Mouse (Mus musculus): ENCODE measurements around the gene Helb. TPM values are rescaled to one million over a fixed set of nuclear protein-coding genes. Genes with fewer than 3 reads are reported as not detected.

The Helb gene
- polyA plus RNA-seq, 1 experiment from 2014 or later: 2.9 TPM

DNA sequence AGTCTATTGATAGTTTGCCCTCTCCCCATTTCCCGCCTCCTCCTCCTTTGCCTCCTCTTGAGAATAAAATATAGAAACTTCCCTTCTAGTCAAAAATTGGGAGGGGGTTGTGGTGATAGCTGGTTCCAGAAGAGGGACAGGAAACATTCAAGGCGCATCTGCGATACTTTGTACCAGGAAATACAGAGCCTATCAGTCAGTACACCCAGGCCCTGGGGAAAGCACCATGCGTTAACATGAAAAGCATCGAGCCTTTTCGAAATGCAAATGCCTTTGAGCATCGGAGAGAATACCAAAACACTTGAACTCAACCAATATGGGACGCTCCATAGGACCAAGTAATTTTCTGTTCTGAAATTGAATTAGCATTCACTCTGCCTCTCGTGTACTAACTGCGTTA, 46.5 kb downstream of the Helb start:
- ATAC-seq (ENCODE audit: low FRiP score): no peak
- Histone ChIP-seq H3K27me3 (no peaks in the 10 kb centered on the region), H3K27ac (no peak overlapping the region), H3K36me3 (peaks cover 15% of the 10 kb centered on the region; the same call in 1 of the 2 replicates), H3K9me3 (no peaks in the 10 kb centered on the region), H3K4me1 (replicated peaks) (peaks cover 7% of the 10 kb centered on the region), H3K9ac (no peak overlapping the region), H3K4me2 (no peak overlapping the region), H3K4me3 (no peak overlapping the region)
- 80% methylated on average over 10 of the region's 10 CpGs for WGBS

DNA sequence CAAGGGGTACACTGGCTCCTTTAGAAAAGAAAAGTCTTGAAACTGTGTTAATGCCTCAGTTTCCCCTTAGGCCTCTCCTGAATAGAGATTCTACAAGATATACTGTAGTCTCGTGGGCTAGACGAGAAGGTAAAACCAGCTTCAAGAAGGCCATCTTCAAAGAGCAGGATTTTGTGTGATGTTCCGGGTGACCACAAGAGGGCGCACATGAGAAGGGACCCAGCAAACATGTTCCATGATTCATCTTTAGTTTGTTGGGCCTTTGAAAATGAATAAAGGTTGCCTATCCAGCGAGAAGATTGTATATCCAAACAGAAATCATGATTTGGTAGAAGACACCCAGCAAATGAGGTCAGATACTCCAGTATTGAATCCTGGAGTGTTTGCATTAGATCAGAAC, 48.4 kb downstream of the Helb start:
- ATAC-seq (ENCODE audit: low FRiP score): no peak
- Histone ChIP-seq H3K27ac (no peak overlapping the region), H3K27me3 (no peaks in the 10 kb centered on the region), H3K4me2 (no peak overlapping the region), H3K36me3 (peaks cover 15% of the 10 kb centered on the region; the same call in 1 of the 2 replicates), H3K4me3 (no peak overlapping the region), H3K4me1 (replicated peaks) (peaks cover 7% of the 10 kb centered on the region), H3K9ac (no peak overlapping the region), H3K9me3 (no peaks in the 10 kb centered on the region)
- 30% methylated on average over 5 of the region's 5 CpGs for WGBS

DNA sequence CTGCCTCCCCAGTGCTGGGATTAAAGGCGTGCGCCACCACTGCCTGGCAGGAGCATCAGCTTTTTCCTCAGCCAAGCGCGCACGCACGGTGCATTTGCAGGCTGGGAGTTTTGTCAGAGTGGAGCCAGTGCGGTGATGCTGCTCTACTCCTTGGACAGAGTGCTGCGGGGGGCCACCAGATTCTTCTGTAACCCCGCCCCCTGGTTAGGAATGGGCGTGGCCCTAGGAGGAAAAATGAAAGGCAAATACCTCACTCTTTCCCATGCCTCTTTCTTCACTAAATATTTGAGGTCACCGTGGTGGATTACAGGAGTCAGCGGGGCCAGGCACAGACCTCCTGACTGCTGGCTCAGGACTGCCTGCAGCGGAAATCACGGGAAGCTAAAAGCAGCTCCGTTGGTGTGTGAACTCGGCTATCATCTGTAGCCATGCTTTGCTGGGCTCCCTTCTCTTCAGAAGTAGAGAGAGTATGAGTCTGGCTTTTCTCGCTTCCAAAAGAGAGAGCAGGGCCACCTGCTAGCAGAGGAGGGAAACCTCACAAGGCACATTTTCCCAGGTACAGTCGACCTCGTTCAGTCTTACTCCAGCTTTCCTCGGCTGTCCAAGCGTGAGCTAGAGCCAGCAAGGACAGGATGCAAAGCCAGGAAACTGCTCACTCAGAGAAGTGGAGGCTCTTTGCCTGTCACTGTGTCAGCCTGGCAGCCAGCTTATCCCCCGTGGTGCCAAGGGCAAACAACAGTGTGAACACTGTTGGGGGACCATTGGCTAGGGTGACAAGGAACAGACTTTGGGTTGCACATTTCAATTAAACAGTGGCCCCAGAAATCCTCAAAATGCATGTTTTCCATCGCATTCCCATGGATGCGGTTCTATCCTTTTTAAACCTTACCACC, 51.3 kb downstream of the Helb start:
- WGBS: 84% methylated on average over 24 of the region's 24 CpGs
- Histone ChIP-seq H3K9me3 (no peaks in the 10 kb centered on the region), H3K4me2 (no peak overlapping the region), H3K9ac (no peak overlapping the region), H3K4me1 (replicated peaks) (peaks cover 7% of the 10 kb centered on the region), H3K36me3 (peaks cover 16% of the 10 kb centered on the region), H3K27ac (no peak overlapping the region), H3K27me3 (no peaks in the 10 kb centered on the region), H3K4me3 (no peak overlapping the region)
- no peak for ATAC-seq (ENCODE audit: low FRiP score)

DNA sequence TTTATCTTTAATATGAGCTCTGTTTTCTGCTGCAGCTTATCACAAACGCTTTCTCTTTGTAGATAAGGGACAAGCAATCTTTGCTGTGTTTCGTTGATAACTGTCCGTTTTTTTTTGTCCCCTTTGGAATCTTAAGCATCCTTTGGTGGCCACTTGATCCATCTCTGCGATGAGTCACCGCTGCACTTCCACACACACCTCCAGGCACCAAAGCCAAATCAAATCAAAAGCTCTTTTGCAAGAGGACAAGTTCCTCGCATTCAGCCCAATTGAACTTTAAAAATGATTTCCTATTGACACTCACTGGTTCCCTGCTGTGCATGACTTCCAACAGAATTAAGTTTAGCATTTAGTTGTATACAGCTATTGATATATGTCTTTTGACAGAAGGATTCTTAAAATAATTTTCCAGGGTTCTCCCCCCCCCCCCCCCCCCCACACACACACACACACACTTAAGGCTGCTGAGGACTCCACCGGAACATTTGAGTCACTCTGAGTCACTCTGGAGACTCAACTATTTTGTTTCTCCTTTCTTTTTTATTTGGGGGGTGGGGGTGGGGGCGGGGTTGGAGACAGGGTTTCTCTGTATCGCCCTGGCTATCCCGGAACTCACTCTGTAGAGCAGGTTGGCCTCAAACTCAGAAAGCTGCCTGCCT, 52.1 kb downstream of the Helb start:
- Histone ChIP-seq H3K36me3 (peaks cover 20% of the 10 kb centered on the region), H3K27me3 (no peaks in the 10 kb centered on the region), H3K9me3 (no peaks in the 10 kb centered on the region), H3K4me1 (replicated peaks) (peaks cover 7% of the 10 kb centered on the region), H3K4me3 (no peak overlapping the region), H3K4me2 (no peak overlapping the region), H3K9ac (no peak overlapping the region), H3K27ac (no peak overlapping the region)
- WGBS: 85% methylated on average over 10 of the region's 10 CpGs
- no peak for ATAC-seq (ENCODE audit: low FRiP score)

DNA sequence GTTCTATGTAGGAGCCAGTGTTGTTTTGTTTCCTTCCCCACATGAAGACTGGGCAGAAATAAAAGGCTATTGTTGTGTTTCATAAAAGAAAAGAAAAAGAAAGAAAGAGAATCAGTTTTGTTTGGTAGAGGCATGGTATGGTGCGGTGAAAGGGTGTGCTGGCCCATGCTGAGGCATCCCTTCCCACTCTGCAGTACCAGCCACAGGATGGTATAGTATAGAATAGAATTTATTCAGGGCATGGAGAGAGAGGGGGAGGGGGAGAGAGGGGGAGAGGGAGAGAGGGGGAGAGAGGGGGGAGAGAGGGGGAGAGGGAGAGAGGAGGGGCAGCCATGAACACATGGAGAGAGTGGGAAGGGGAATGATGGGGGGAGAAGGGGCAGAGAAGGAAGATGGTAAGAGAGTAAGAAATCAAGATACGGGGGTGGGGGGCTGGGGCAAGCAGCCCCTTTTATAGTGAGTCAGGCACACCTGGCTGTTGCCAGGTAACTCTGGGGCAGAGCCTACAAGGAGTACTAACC, 68.0 kb downstream of the Helb start:
- Histone ChIP-seq H3K36me3 (peaks cover 9% of the 10 kb centered on the region), H3K9me3 (no peaks in the 10 kb centered on the region), H3K27ac (no peak overlapping the region), H3K4me1 (replicated peaks) (no peaks in the 10 kb centered on the region; the same call in 1 of the 2 replicates), H3K4me3 (no peak overlapping the region), H3K27me3 (no peaks in the 10 kb centered on the region), H3K9ac (no peak overlapping the region), H3K4me2 (no peak overlapping the region)
- WGBS: 36% methylated on average over 2 of the region's 2 CpGs
- ATAC-seq (ENCODE audit: low FRiP score): peak; percentile 68

DNA sequence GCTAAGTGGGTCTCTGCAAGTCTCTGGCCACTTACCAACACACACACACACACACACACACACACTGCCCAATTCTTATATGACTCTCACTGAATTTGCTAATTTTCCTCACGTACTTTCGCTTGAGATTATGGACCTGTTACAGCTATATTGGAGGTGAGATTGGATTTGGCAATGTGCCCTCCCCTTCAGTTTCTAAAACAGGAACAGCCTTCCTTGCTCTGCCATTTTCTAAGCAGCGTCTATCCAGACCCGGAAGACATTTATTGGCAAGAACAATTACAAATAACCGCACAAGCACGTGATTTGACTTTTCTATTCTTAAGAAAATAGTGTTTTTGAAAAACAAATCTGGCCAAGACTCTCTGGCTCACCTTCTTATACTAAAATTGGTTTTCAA, 68.5 kb downstream of the Helb start:
- Histone ChIP-seq H3K27me3 (no peaks in the 10 kb centered on the region), H3K4me2 (no peak overlapping the region), H3K27ac (no peak overlapping the region), H3K9ac (no peak overlapping the region), H3K36me3 (peaks cover 6% of the 10 kb centered on the region), H3K4me1 (replicated peaks) (no peaks in the 10 kb centered on the region; the same call in 1 of the 2 replicates), H3K9me3 (no peaks in the 10 kb centered on the region), H3K4me3 (no peak overlapping the region)
- 60% methylated on average over 6 of the region's 6 CpGs for WGBS
- ATAC-seq (ENCODE audit: low FRiP score): no peak

DNA sequence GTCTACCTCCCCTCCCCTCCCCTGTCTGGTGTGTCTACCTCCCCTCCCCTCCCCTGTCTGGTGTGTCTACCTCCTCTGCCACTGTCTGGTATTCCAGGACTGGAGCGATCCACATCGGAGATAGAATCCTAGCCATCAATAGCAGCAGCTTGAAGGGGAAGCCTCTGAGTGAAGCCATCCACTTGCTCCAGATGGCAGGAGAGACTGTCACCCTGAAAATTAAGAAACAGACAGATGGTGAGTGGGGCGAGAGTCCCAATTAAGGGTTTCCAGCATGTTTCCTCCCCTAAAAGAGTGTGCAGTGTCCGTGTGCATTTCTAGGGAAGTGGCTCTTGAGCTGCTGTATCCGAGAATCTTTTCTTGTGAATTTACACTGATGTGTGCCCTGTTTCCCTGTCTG, 74.6 kb downstream of the Helb start:
- H3K36me3 ChIP-seq: peaks cover 19% of the 10 kb centered on the region
- H3K27ac ChIP-seq: no peak overlapping the region
- no peak overlapping the region for H3K4me2 ChIP-seq
- H3K27me3 ChIP-seq: no peaks in the 10 kb centered on the region
- H3K4me3 ChIP-seq: no peak overlapping the region
- ATAC-seq (ENCODE audit: low FRiP score): no peak
- 85% methylated on average over 5 of the region's 5 CpGs for WGBS
- H3K9ac ChIP-seq: no peak overlapping the region
- H3K4me1 ChIP-seq (replicated peaks): peaks cover 19% of the 10 kb centered on the region
- no peaks in the 10 kb centered on the region for H3K9me3 ChIP-seq

DNA sequence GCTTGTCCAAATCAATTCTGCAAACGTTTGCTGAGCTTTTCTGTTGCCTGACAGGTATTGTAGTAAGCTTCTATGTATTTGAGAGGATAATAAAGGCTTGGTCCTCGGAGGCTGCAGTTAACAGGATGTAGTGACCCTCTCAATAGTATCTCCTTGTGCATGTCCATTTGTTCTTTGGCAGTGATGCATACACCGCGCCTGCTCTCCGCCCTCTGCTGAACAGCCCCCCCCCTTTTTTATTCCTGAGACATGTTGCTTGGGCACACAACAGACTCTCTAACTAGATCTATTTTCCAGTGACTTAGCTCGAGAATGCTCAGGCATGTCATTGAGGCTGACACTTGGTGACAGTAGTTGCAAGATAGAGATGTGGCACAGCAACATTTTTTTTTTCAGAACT, 77.0 kb downstream of the Helb start:
- H3K4me2 ChIP-seq: peak overlapping the region; percentile 25
- 33% methylated on average over 6 of the region's 6 CpGs for WGBS
- H3K36me3 ChIP-seq: peaks cover 19% of the 10 kb centered on the region
- no peak overlapping the region for H3K9ac ChIP-seq
- peaks cover 22% of the 10 kb centered on the region for H3K4me1 ChIP-seq (replicated peaks)
- H3K27ac ChIP-seq: no peak overlapping the region
- ATAC-seq (ENCODE audit: low FRiP score): peak; percentile 28; the same call in 1 of the 2 replicates
- H3K4me3 ChIP-seq: no peak overlapping the region
- H3K27me3 ChIP-seq: no peaks in the 10 kb centered on the region
- H3K9me3 ChIP-seq: no peaks in the 10 kb centered on the region

DNA sequence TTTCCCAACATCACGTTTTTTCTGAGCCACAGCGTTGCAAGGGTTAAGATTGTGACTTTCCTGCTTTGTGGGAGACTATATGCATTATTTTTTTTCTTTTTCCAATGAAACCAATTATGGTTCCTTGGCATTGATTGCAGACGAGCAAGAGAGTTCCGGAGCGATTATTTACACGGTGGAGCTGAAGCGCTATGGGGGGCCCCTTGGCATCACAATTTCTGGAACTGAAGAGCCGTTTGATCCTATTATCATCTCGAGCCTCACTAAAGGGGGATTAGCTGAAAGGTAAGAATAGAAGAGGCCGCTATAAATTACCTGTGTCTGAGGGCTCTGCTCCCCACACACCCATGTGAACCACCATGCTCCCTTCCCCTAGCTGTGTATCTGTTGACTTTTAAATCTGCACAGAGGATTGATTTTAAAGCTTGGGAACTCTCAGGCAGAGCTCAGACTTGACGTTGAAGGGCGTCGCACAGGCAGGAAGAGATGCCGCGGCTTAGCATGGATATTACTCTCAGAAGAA, 77.5 kb downstream of the Helb start:
- H3K4me3 ChIP-seq: no peak overlapping the region
- ATAC-seq (ENCODE audit: low FRiP score): no peak
- WGBS: 44% methylated on average over 15 of the region's 15 CpGs

DNA sequence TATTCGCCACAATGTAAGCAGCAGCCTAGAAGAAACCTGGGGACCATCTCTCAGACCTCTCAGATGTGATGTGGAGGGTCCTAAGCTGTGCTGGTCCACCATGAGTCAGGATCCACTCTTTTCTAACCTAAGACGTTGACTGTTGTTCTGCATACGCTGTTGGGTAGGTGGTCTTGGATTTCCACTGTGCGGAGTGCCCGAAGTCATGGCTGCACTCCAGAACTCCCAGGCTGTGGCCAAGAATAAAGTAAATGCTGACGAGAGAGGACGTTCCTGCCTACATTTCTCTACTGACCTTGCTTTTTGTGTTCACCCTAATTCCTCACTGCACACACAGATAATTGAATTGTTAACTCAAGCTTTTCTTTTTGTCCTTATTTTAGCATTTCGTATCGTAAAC, 78.9 kb downstream of the Helb start:
- no peak for ATAC-seq (ENCODE audit: low FRiP score)
- peaks cover 12% of the 10 kb centered on the region for H3K36me3 ChIP-seq

More for the DNA sequence above, 77.5 kb downstream of the Helb start:
- Histone ChIP-seq H3K4me1 (replicated peaks) (peaks cover 22% of the 10 kb centered on the region), H3K27me3 (no peaks in the 10 kb centered on the region), H3K27ac (no peak overlapping the region), H3K36me3 (peaks cover 19% of the 10 kb centered on the region), H3K4me2 (peak overlapping the region; percentile 25), H3K9ac (no peak overlapping the region), H3K9me3 (no peaks in the 10 kb centered on the region)

More for the DNA sequence above, 78.9 kb downstream of the Helb start:
- no peak overlapping the region for H3K9ac ChIP-seq
- WGBS: 78% methylated on average over 9 of the region's 9 CpGs
- no peak overlapping the region for H3K27ac ChIP-seq
- H3K4me1 ChIP-seq (replicated peaks): peaks cover 22% of the 10 kb centered on the region
- H3K27me3 ChIP-seq: no peaks in the 10 kb centered on the region
- no peak overlapping the region for H3K4me3 ChIP-seq
- H3K9me3 ChIP-seq: no peaks in the 10 kb centered on the region
- no peak overlapping the region for H3K4me2 ChIP-seq

All from hindbrain, embryonic 13.5 days (tissue).